Mouse (Mus musculus): ENCODE results near the gene Clcn5. TPM values are rescaled to one million over a fixed set of nuclear protein-coding genes. Genes with fewer than 3 reads are reported as not detected.

The Clcn5 gene
- polyA plus RNA-seq, 1 experiment from 2014 or later = 14.5 TPM

GRCm38 (mm10) chrX:7292151-7292768 is 26.9 kb downstream of the Clcn5 start:
- no peaks in the 10 kb centered on the region for H3K27me3 ChIP-seq (replicated peaks; ENCODE audit: control insufficient read depth, insufficient read depth, low read length)
- no peak overlapping the region for H3K27ac ChIP-seq (ENCODE audit: low read length)
- no peaks in the 10 kb centered on the region for H3K36me3 ChIP-seq (ENCODE audit: control insufficient read depth, insufficient read depth, low read length)
- no peak for ATAC-seq
- H3K9me3 ChIP-seq (ENCODE audit: control insufficient read depth, low read length) = no peaks in the 10 kb centered on the region
- H3K4me2 ChIP-seq (ENCODE audit: low read depth, low read length) = no peak overlapping the region
- H3K4me3 ChIP-seq (ENCODE audit: low read length) = no peak overlapping the region
- no peak overlapping the region for H3K9ac ChIP-seq (ENCODE audit: low read depth, low read length)
- H3K4me1 ChIP-seq (ENCODE audit: control insufficient read depth, insufficient read depth, low read length) = no peaks in the 10 kb centered on the region
- 89% methylated on average over 8 of the region's 8 CpGs for WGBS

- no peaks in the 10 kb centered on the region for H3K36me3 ChIP-seq (ENCODE audit: control insufficient read depth, insufficient read depth, low read length)
- ATAC-seq = no peak
- H3K9ac ChIP-seq (ENCODE audit: low read depth, low read length) = no peak overlapping the region
- H3K4me3 ChIP-seq (ENCODE audit: low read length) = no peak overlapping the region
- H3K9me3 ChIP-seq (ENCODE audit: control insufficient read depth, low read length) = no peaks in the 10 kb centered on the region
- no peaks in the 10 kb centered on the region for H3K4me1 ChIP-seq (ENCODE audit: control insufficient read depth, insufficient read depth, low read length)
- no peaks in the 10 kb centered on the region for H3K27me3 ChIP-seq (replicated peaks; ENCODE audit: control insufficient read depth, insufficient read depth, low read length)
- H3K4me2 ChIP-seq (ENCODE audit: low read depth, low read length) = no peak overlapping the region
- WGBS = 27% methylated on average over 2 of the region's 2 CpGs
- H3K27ac ChIP-seq (ENCODE audit: low read length) = no peak overlapping the region
These were observed 30.2 kb downstream of the Clcn5 start for GRCm38 (mm10) chrX:7288976-7289375.

DNA sequence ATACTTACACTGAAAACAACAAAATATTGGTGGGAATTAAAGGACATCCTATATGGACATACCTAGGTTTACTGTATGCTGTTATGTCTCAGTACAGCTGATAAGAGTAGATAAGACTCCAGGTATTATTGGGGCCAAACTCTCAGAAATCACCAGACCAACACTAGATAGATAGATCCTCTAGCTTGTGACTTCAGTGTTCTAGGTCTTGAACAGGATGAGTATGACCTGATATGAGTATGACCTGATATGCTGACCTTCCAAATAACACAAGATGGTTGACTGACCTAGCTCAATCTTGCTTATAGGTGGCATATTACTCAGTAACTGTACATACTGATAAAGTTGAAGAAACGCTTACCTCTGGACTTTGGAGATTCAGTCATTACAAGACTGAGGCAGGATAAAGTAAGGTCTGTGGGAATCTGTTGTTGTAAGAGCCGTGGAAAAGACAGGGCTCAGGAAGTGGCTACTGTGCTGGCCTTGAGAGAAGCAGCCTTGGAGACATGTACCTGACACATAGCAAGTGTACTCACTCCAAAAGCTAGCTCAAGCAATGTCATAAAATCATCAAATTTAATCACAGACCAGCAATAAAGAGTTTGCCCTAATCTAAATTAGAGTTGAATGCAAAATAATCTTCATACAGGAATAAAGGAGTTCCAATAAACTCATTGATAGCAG is 32.0 kb downstream of the Clcn5 start:
- Histone ChIP-seq H3K4me2 (ENCODE audit: low read depth, low read length) (no peak overlapping the region), H3K9me3 (ENCODE audit: control insufficient read depth, low read length) (no peaks in the 10 kb centered on the region), H3K36me3 (ENCODE audit: control insufficient read depth, insufficient read depth, low read length) (no peaks in the 10 kb centered on the region), H3K27ac (ENCODE audit: low read length) (no peak overlapping the region), H3K27me3 (replicated peaks; ENCODE audit: control insufficient read depth, insufficient read depth, low read length) (no peaks in the 10 kb centered on the region), H3K9ac (ENCODE audit: low read depth, low read length) (no peak overlapping the region), H3K4me3 (ENCODE audit: low read length) (no peak overlapping the region), H3K4me1 (ENCODE audit: control insufficient read depth, insufficient read depth, low read length) (no peaks in the 10 kb centered on the region)
- peak; percentile 89 for ATAC-seq
- 57% methylated on average over 2 of the region's 2 CpGs for WGBS

DNA sequence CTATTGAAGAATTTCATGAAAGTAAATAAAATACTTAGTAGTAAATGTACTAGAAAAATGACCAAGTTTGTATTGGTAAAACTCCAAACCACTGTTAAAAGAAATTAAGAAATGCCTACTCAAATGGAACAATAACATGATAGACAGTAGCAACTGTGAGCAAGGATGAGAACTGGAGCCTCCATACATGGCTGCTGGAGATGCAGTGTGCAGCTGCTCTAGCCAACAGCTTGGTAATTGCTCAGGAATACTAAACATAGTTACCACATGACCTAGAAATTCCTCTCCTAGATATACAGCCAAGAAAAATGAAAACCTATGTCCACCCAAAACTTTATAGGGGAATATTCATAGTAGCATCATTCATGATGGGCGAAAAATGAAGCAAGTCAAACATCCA is 36.5 kb downstream of the Clcn5 start:
- Histone ChIP-seq H3K9me3 (ENCODE audit: control insufficient read depth, low read length) (no peaks in the 10 kb centered on the region), H3K9ac (ENCODE audit: low read depth, low read length) (no peak overlapping the region), H3K27ac (ENCODE audit: low read length) (no peak overlapping the region), H3K27me3 (replicated peaks; ENCODE audit: control insufficient read depth, insufficient read depth, low read length) (no peaks in the 10 kb centered on the region), H3K36me3 (ENCODE audit: control insufficient read depth, insufficient read depth, low read length) (no peaks in the 10 kb centered on the region), H3K4me3 (ENCODE audit: low read length) (no peak overlapping the region), H3K4me1 (ENCODE audit: control insufficient read depth, insufficient read depth, low read length) (no peaks in the 10 kb centered on the region), H3K4me2 (ENCODE audit: low read depth, low read length) (no peak overlapping the region)
- WGBS = 68% methylated on average over 1 of the region's 1 CpGs
- ATAC-seq = no peak

DNA sequence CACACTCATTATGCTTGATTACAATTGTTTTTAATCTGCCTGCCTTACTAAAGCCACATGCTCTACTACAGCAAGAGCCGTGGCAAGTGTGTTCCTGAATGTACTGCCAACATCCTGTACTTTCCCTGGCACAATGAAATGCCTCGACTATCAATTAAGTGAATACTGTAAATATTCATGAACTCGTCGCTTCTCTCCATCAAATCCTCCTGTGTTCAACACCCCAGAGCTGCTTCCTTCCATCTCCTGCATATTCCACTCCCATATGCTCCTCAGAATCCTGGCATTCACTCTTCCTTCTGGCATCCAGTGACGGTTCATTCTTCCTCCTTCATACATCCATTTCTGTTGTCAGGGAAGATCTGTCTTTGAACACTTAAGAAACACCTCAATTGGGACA is 39.4 kb downstream of the Clcn5 start:
- H3K27me3 ChIP-seq (replicated peaks; ENCODE audit: control insufficient read depth, insufficient read depth, low read length) = no peaks in the 10 kb centered on the region
- no peak overlapping the region for H3K27ac ChIP-seq (ENCODE audit: low read length)
- H3K4me2 ChIP-seq (ENCODE audit: low read depth, low read length) = no peak overlapping the region
- 82% methylated on average over 5 of the region's 5 CpGs for WGBS
- no peaks in the 10 kb centered on the region for H3K9me3 ChIP-seq (ENCODE audit: control insufficient read depth, low read length)
- H3K4me1 ChIP-seq (ENCODE audit: control insufficient read depth, insufficient read depth, low read length) = no peaks in the 10 kb centered on the region
- H3K9ac ChIP-seq (ENCODE audit: low read depth, low read length) = no peak overlapping the region
- no peak overlapping the region for H3K4me3 ChIP-seq (ENCODE audit: low read length)
- no peak for ATAC-seq
- H3K36me3 ChIP-seq (ENCODE audit: control insufficient read depth, insufficient read depth, low read length) = no peaks in the 10 kb centered on the region

GRCm38 (mm10) chrX:7276564-7276963 is 42.6 kb downstream of the Clcn5 start:
- WGBS = 78% methylated on average over 6 of the region's 6 CpGs
- H3K4me3 ChIP-seq (ENCODE audit: low read length) = no peak overlapping the region
- no peaks in the 10 kb centered on the region for H3K9me3 ChIP-seq (ENCODE audit: control insufficient read depth, low read length)

DNA sequence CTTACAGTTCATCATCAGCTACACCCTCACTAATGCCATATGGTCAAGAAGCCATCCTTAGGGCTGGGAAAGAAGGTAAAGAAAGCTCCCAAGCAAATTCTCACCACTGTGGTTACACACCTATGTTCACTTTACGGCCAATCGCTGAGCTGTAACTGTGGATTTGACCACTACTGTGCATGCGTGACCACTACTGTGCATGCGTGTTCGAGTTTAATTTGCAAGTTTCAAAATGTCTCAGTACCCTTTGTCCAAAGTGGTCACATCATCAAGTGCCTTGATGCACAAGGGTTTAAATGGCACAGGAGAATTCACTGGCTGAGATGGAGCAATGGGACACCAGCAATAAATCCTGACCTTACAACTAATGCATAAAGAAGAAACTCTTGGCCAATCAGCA is 58.0 kb downstream of the Clcn5 start:
- ATAC-seq = no peak
- 92% methylated on average over 5 of the region's 5 CpGs for WGBS
- Histone ChIP-seq H3K9me3 (ENCODE audit: control insufficient read depth, low read length) (no peaks in the 10 kb centered on the region), H3K9ac (ENCODE audit: low read depth, low read length) (no peak overlapping the region), H3K4me3 (ENCODE audit: low read length) (no peak overlapping the region), H3K4me1 (ENCODE audit: control insufficient read depth, insufficient read depth, low read length) (no peaks in the 10 kb centered on the region), H3K27ac (ENCODE audit: low read length) (no peak overlapping the region), H3K27me3 (replicated peaks; ENCODE audit: control insufficient read depth, insufficient read depth, low read length) (no peaks in the 10 kb centered on the region), H3K36me3 (ENCODE audit: control insufficient read depth, insufficient read depth, low read length) (no peaks in the 10 kb centered on the region), H3K4me2 (ENCODE audit: low read depth, low read length) (no peak overlapping the region)

More at GRCm38 (mm10) chrX:7276564-7276963, 42.6 kb downstream of the Clcn5 start:
- Histone ChIP-seq H3K27ac (ENCODE audit: low read length) (no peak overlapping the region), H3K36me3 (ENCODE audit: control insufficient read depth, insufficient read depth, low read length) (no peaks in the 10 kb centered on the region), H3K4me1 (ENCODE audit: control insufficient read depth, insufficient read depth, low read length) (no peaks in the 10 kb centered on the region), H3K4me2 (ENCODE audit: low read depth, low read length) (no peak overlapping the region), H3K27me3 (replicated peaks; ENCODE audit: control insufficient read depth, insufficient read depth, low read length) (no peaks in the 10 kb centered on the region), H3K9ac (ENCODE audit: low read depth, low read length) (no peak overlapping the region)
- ATAC-seq = no peak

GRCm38 (mm10) chrX:7260400-7261113 is 58.6 kb downstream of the Clcn5 start:
- H3K4me3 ChIP-seq (ENCODE audit: low read length) = no peak overlapping the region
- H3K4me2 ChIP-seq (ENCODE audit: low read depth, low read length) = no peak overlapping the region
- no peaks in the 10 kb centered on the region for H3K4me1 ChIP-seq (ENCODE audit: control insufficient read depth, insufficient read depth, low read length)
- ATAC-seq = no peak
- WGBS = 74% methylated on average over 5 of the region's 5 CpGs
- H3K27me3 ChIP-seq (replicated peaks; ENCODE audit: control insufficient read depth, insufficient read depth, low read length) = no peaks in the 10 kb centered on the region
- no peaks in the 10 kb centered on the region for H3K36me3 ChIP-seq (ENCODE audit: control insufficient read depth, insufficient read depth, low read length)
- H3K9me3 ChIP-seq (ENCODE audit: control insufficient read depth, low read length) = no peaks in the 10 kb centered on the region
- no peak overlapping the region for H3K9ac ChIP-seq (ENCODE audit: low read depth, low read length)
- no peak overlapping the region for H3K27ac ChIP-seq (ENCODE audit: low read length)

GRCm38 (mm10) chrX:7259718-7260117 is 59.4 kb downstream of the Clcn5 start:
- Histone ChIP-seq H3K4me2 (ENCODE audit: low read depth, low read length) (no peak overlapping the region), H3K9me3 (ENCODE audit: control insufficient read depth, low read length) (no peaks in the 10 kb centered on the region), H3K4me3 (ENCODE audit: low read length) (no peak overlapping the region), H3K36me3 (ENCODE audit: control insufficient read depth, insufficient read depth, low read length) (no peaks in the 10 kb centered on the region), H3K9ac (ENCODE audit: low read depth, low read length) (no peak overlapping the region), H3K27ac (ENCODE audit: low read length) (no peak overlapping the region), H3K27me3 (replicated peaks; ENCODE audit: control insufficient read depth, insufficient read depth, low read length) (no peaks in the 10 kb centered on the region), H3K4me1 (ENCODE audit: control insufficient read depth, insufficient read depth, low read length) (no peaks in the 10 kb centered on the region)
- ATAC-seq = no peak
- 72% methylated on average over 3 of the region's 3 CpGs for WGBS

Measured in intestine, embryonic 16.5 days (tissue).